Mouse (Mus musculus) thymus, adult 2 months (tissue): Measurements from ENCODE around the gene Tpgs1.

Experiments
- CTCF ChIP-seq: fragments of 200-500 bp; IDR thresholded peaks from 2 replicates; pipeline ENCODE4 v1.5.1; 2012; ENCODE audit warnings: mild to moderate bottlenecking, control low read depth, low read length, moderate library complexity, borderline replicate concordance; ENCODE audit not compliant: control insufficient read depth, poor library complexity, insufficient read depth; ENCODE audit errors: extremely low read depth
- POLR2A ChIP-seq: fragments of 200-500 bp; IDR thresholded peaks from 2 replicates; pipeline ENCODE4 v1.6.1; 2012; ENCODE audit warnings: mild to moderate bottlenecking, low read length, control low read depth, moderate library complexity; ENCODE audit not compliant: control insufficient read depth, poor library complexity, insufficient read depth; ENCODE audit errors: extremely low read depth

DNA sequence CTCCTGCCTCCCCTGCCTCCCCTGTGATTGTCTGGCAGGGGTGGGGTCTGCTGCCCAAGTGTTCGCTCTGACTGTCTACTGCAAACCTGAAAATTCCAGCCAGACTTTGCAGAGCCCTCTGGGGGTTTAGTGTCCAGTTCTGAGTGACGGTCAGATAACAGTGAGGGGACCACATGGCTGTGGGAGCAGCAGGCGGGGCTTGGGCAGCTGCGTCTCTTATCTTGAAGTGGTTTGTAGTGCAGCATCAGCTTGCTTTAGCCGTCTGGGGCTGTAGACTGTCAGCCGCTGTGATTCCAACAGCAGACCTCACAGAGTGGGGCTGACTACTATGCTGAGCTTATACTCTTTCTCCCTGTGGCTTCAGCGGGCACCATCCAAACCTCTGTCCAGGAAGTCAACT lies 40.1 kb downstream of the Tpgs1 start:
- no peak for TF ChIP-seq CTCF
- TF ChIP-seq POLR2A: no peak
